Mouse (Mus musculus): ENCODE measurements at regions not wholly inside any gene's neighbourhood (a gene's known extent, or its start where the extent isn't known, plus 50 kb on each side); places are given as distances from the start of the nearest gene placed in this dataset.
"Not testable (repeated sequence)": the region's sequence is repeated elsewhere in the genome, so short reads cannot be mapped to it uniquely, and the experiment has no call there.

GRCm38 (mm10) chr1:184669173-184669572 lies 63.2 kb downstream of the Hlx start:
- H3K27ac ChIP-seq (ENCODE audit: insufficient read depth, low read length); H3K4me3 ChIP-seq (ENCODE audit: insufficient read depth, low read length); H3K4me1 ChIP-seq (ENCODE audit: control insufficient read depth, insufficient read depth, low read length): not testable (repeated sequence)

- H3K27ac ChIP-seq (ENCODE audit: insufficient read depth, low read length) = no peak overlapping the region
These were observed 64.0 kb downstream of the Hlx start for GRCm38 (mm10) chr1:184668428-184668827.

DNA sequence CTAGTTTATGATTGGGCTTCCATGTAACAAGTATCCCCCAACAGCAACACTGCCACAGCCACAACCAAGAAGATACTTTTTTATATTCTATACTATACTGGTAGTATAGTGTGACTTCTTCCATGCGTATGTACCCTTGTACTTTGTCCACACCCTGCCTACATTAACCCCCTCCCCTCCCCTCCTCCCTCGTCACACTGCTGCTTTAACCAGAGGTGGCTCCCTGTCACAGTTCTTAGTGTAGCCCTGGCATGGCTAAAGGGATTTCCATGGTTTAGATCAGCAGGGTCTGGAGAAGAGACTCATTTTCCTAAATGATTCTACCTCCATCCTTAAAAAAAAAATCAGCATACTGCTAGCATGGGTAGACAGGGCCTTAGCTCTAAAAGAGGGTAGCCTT lies 64.4 kb downstream of the Hlx start:
- no peaks in the 10 kb centered on the region for H3K4me1 ChIP-seq (ENCODE audit: control insufficient read depth, insufficient read depth, low read length)
- no peak overlapping the region for H3K27ac ChIP-seq (ENCODE audit: insufficient read depth, low read length)
- no peak overlapping the region for H3K4me3 ChIP-seq (ENCODE audit: insufficient read depth, low read length)
- no peak for TF ChIP-seq POLR2A (IDR thresholded peaks at IDR 0.05; ENCODE audit: extremely low read depth, insufficient read depth, low read length)
- no peak for TF ChIP-seq CTCF (IDR thresholded peaks at IDR 0.05; ENCODE audit: extremely low read depth, insufficient read depth, low read length)

More at GRCm38 (mm10) chr1:184668428-184668827, 64.0 kb downstream of the Hlx start:
- Histone ChIP-seq H3K4me3 (ENCODE audit: insufficient read depth, low read length) (no peak overlapping the region), H3K4me1 (ENCODE audit: control insufficient read depth, insufficient read depth, low read length) (no peaks in the 10 kb centered on the region)
- TF ChIP-seq POLR2A (IDR thresholded peaks at IDR 0.05; ENCODE audit: extremely low read depth, insufficient read depth, low read length) (no peak), CTCF (IDR thresholded peaks at IDR 0.05; ENCODE audit: extremely low read depth, insufficient read depth, low read length) (no peak)

GRCm38 (mm10) chr1:184665243-184665642 lies 67.2 kb downstream of the Hlx start:
- TF ChIP-seq POLR2A (IDR thresholded peaks at IDR 0.05; ENCODE audit: extremely low read depth, insufficient read depth, low read length) (no peak), CTCF (IDR thresholded peaks at IDR 0.05; ENCODE audit: extremely low read depth, insufficient read depth, low read length) (no peak)
- no peaks in the 10 kb centered on the region for H3K4me1 ChIP-seq (ENCODE audit: control insufficient read depth, insufficient read depth, low read length)
- H3K27ac ChIP-seq (ENCODE audit: insufficient read depth, low read length) = no peak overlapping the region
- H3K4me3 ChIP-seq (ENCODE audit: insufficient read depth, low read length) = no peak overlapping the region

GRCm38 (mm10) chr1:184664098-184664375 lies 68.4 kb downstream of the Hlx start:
- no peak overlapping the region for H3K4me3 ChIP-seq (ENCODE audit: insufficient read depth, low read length)
- no peak for TF ChIP-seq POLR2A (IDR thresholded peaks at IDR 0.05; ENCODE audit: extremely low read depth, insufficient read depth, low read length)
- TF ChIP-seq CTCF (IDR thresholded peaks at IDR 0.05; ENCODE audit: extremely low read depth, insufficient read depth, low read length) = no peak
- H3K4me1 ChIP-seq (ENCODE audit: control insufficient read depth, insufficient read depth, low read length) = no peaks in the 10 kb centered on the region
- no peak overlapping the region for H3K27ac ChIP-seq (ENCODE audit: insufficient read depth, low read length)

GRCm38 (mm10) chr1:184663300-184664097 lies 68.9 kb downstream of the Hlx start:
- no peak overlapping the region for H3K4me3 ChIP-seq (ENCODE audit: insufficient read depth, low read length)
- TF ChIP-seq POLR2A (IDR thresholded peaks at IDR 0.05; ENCODE audit: extremely low read depth, insufficient read depth, low read length) (no peak), CTCF (IDR thresholded peaks at IDR 0.05; ENCODE audit: extremely low read depth, insufficient read depth, low read length) (no peak)
- no peak overlapping the region for H3K27ac ChIP-seq (ENCODE audit: insufficient read depth, low read length)
- no peaks in the 10 kb centered on the region for H3K4me1 ChIP-seq (ENCODE audit: control insufficient read depth, insufficient read depth, low read length)

- TF ChIP-seq POLR2A (IDR thresholded peaks at IDR 0.05; ENCODE audit: extremely low read depth, insufficient read depth, low read length) (no peak), CTCF (IDR thresholded peaks at IDR 0.05; ENCODE audit: extremely low read depth, insufficient read depth, low read length) (no peak)
- no peaks in the 10 kb centered on the region for H3K4me1 ChIP-seq (ENCODE audit: control insufficient read depth, insufficient read depth, low read length)
- no peak overlapping the region for H3K27ac ChIP-seq (ENCODE audit: insufficient read depth, low read length)
- no peak overlapping the region for H3K4me3 ChIP-seq (ENCODE audit: insufficient read depth, low read length)
These were observed 81.8 kb downstream of the Hlx start for GRCm38 (mm10) chr1:184650541-184651105.

- Histone ChIP-seq H3K4me3 (ENCODE audit: insufficient read depth, low read length) (no peak overlapping the region), H3K27ac (ENCODE audit: insufficient read depth, low read length) (no peak overlapping the region), H3K4me1 (ENCODE audit: control insufficient read depth, insufficient read depth, low read length) (no peaks in the 10 kb centered on the region)
- no peak for TF ChIP-seq POLR2A (IDR thresholded peaks at IDR 0.05; ENCODE audit: extremely low read depth, insufficient read depth, low read length)
- no peak for TF ChIP-seq CTCF (IDR thresholded peaks at IDR 0.05; ENCODE audit: extremely low read depth, insufficient read depth, low read length)
These were observed 84.4 kb downstream of the Hlx start for GRCm38 (mm10) chr1:184647920-184648540.

DNA sequence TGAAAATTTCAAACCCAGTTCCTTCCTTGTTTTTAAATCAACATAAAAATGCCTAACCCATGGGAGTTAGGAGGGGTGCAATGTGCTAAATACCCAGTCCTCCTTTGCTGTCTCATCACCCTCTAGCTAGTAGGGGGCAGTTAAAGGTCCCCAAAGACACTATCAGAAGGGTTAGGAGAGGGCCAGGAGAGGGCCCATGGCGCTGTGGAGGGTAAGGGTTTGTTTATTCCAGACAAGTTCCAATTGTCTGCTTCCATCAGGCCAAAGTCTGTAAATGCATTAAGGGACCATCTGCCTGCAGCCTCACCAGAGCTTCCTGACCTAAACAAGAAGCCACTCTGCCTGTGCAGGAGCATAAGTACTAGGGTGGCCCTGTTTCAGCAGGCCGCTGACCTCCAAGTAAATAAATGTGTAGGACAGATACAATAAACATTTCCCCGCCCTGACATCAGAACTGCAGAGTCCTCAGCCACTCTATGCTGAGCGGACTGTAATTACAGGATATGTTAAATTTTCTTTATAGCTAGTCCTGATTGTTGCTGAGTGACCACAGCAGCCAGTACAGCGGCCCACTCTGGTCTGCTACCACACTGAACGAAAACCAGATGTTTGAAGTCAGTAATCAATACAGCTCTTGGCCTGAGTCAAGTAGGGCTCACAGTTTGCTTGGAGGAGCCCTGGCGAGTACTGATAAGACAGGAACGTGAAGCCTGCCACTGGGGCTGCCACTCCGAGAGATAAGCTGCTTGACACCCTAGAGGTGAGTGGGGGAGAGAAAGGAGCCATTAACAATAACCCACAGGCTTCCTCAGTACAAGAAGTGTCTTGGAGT lies 87.4 kb downstream of the Hlx start:
- H3K4me1 ChIP-seq (ENCODE audit: control insufficient read depth, insufficient read depth, low read length) = no peaks in the 10 kb centered on the region
- TF ChIP-seq POLR2A (IDR thresholded peaks at IDR 0.05; ENCODE audit: extremely low read depth, insufficient read depth, low read length) (no peak), CTCF (IDR thresholded peaks at IDR 0.05; ENCODE audit: extremely low read depth, insufficient read depth, low read length) (no peak)
- no peak overlapping the region for H3K4me3 ChIP-seq (ENCODE audit: insufficient read depth, low read length)
- H3K27ac ChIP-seq (ENCODE audit: insufficient read depth, low read length) = no peak overlapping the region

Measured in cortical plate, adult 2 months (tissue).